Mouse (Mus musculus): ENCODE data around the gene Zfp408. TPM values are rescaled to one million over a fixed set of nuclear protein-coding genes. Genes with fewer than 3 reads are reported as not detected.

The Zfp408 gene
- 5.4 and 5.7 TPM in 2 replicates for polyA plus RNA-seq (2015; fragmentation: Nextera tagmentation; extraction: Ambion mirVana)

DNA sequence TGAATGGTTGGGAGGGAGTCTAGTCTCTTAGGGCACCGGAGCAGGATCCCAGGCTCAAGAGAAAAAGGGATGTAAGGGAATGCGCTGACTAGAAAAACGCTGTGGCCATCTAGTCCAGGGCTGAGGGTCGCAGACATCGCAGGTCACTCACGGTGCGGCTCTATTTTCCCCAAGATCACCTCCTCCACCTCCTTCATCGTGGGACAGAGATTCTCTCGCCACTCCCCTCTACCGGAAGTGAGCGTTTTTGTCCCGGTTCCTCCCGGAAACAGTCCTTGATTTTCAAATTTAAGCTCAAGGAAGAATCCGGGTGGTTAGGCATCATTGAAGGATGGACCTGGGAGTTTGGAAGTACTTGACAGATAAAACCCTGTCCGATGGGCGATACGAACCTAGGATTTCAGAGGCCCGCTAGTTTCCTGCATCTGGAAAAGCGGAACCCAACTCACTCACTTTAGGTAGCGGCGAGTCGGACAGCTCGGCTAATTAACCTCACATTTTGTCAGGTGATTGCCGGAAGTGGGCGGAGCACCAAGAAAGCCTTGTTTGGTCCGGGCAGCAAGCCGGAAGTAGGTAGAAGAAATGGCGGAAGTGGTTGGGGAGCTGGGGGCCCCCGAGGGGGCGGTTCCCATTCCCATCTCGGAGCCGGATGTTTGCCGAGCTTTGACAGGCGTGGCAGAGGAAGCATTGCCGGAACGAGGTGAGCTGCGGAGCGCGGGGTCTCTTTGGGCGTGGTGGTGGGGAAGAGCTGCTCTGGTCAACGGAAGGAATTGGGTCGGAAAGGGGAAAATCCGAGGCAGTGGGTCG is at the start of gene Zfp408, which contains the start of gene Arhgap1:
Gene Zfp408 (minus strand): TSS at position 239 of the 807 bp plus-strand sequence.
Gene Arhgap1 (plus strand): TSS at position 308 of the 807 bp plus-strand sequence.

DNA sequence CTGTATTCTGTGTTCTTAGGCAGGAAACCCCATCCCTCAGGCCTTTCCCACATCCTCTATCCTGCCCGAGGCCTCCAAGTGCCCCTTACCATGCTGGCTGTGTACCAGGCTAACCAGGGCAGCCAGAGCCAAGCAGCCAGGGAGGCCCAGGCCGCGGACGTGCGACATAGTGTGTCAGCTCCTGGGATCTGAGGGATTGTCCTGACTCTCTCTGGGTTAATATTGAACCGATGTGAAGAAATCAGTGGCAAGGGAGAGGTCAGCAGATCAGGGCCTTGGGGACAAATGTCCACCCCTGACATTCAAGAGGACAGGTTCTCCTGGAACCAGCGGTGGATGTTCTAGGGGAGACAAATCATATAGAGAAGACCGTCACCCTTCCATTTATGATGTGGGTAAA is 13.4 kb downstream of the Zfp408 start, which contains the start of gene F2:
Gene F2 (minus strand): TSS at position 186 of the 400 bp plus-strand sequence.

Other genes starting within 250 kb of the Zfp408 start
- gene 1110051M20Rik, start 205.1 kb downstream of the Zfp408 start, polyA plus RNA-seq (2015; fragmentation: Nextera tagmentation; extraction: Ambion mirVana) = 21.9 and 23.7 TPM in 2 replicates
- 2.1 and 2.2 TPM in 2 replicates for gene Lrp4, start 192.3 kb downstream of the Zfp408 start, polyA plus RNA-seq (2015; fragmentation: Nextera tagmentation; extraction: Ambion mirVana)
- 26.9 and 34.3 TPM in 2 replicates for gene Ckap5, start 123.0 kb downstream of the Zfp408 start, polyA plus RNA-seq (2015; fragmentation: Nextera tagmentation; extraction: Ambion mirVana)
- gene F2, start 13.4 kb downstream of the Zfp408 start, polyA plus RNA-seq (2015; fragmentation: Nextera tagmentation; extraction: Ambion mirVana) = 0.36 and 1.4 TPM in 2 replicates
- gene Arhgap1, start 69 bp upstream of the Zfp408 start, polyA plus RNA-seq (2015; fragmentation: Nextera tagmentation; extraction: Ambion mirVana) = 190 and 228 TPM in 2 replicates
- 17.6 and 18.2 TPM in 2 replicates for gene Atg13, start 60.8 kb upstream of the Zfp408 start, polyA plus RNA-seq (2015; fragmentation: Nextera tagmentation; extraction: Ambion mirVana)
- 10.6 and 12.1 TPM in 2 replicates for gene Harbi1, start 61.1 kb upstream of the Zfp408 start, polyA plus RNA-seq (2015; fragmentation: Nextera tagmentation; extraction: Ambion mirVana)
- gene Ambra1, start 80.3 kb upstream of the Zfp408 start, polyA plus RNA-seq (2015; fragmentation: Nextera tagmentation; extraction: Ambion mirVana) = 6.1 TPM in 2 replicates

Data from urinary bladder, postnatal 0 days (tissue).